Mouse (Mus musculus) frontal cortex, adult (tissue): ENCODE measurements around the gene Arhgap23.
A peak's percentile ranks its signal among the peaks of the same experiment; 100 is the strongest.

Source experiments
- ATAC-seq: cut with Nextera tagmentation; 2 replicates; pipeline ENCODE4 v1.9.2; 2017; ENCODE audit warnings: mild to moderate bottlenecking, moderate library complexity, mixed read lengths; ENCODE audit not compliant: low TSS enrichment

Arhgap23 gene

GRCm38 (mm10) chr11:97532354-97532753 lies 117.0 kb downstream of the Arhgap23 start:
- no peak for ATAC-seq

GRCm38 (mm10) chr11:97532950-97533582 lies 117.7 kb downstream of the Arhgap23 start:
- no peak for ATAC-seq

GRCm38 (mm10) chr11:97533653-97534052 lies 118.3 kb downstream of the Arhgap23 start:
- no peak for ATAC-seq

GRCm38 (mm10) chr11:97534442-97535307 lies 119.3 kb downstream of the Arhgap23 start:
- peak; percentile 14 for ATAC-seq

- ATAC-seq: peak; percentile 25
Measured at GRCm38 (mm10) chr11:97535308-97535630, 119.9 kb downstream of the Arhgap23 start.

GRCm38 (mm10) chr11:97535660-97536059 lies 120.3 kb downstream of the Arhgap23 start:
- no peak for ATAC-seq

GRCm38 (mm10) chr11:97536083-97536747 lies 120.9 kb downstream of the Arhgap23 start:
- no peak for ATAC-seq

DNA sequence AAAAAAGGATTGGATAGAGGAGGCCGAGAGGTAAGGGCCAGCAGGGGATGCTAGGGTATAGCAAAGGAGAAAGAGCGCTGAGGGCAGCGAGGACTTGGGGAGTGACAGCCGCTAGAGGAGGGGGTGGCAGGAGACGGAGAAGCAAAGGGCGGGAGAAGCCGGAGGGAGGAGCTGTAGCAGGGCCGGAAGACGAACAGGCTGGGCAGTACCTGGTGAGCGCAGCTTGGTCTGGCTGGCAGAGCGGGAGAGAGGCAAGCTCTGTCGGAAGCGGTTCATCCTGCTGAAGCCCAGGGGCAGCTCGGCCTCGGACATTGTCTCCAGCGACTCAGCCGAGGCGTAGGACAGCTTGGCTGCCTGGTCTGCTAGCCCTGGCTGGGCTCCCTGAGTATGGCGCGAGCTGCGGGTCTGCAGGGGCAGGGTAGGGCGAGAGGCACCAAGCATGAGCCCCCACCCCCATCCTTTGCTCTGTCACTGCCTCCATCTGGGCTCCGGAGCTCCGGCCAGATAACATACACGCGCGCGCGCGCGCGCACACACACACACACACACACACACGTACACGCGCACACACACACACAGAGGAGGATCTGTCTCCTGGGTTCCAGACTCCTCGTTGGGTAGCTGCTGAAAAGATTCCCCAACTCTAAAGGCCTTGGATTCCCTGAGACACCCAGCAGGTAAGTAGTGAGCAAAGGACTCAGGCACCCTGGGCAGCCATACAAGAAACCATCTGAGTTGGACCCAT lies 121.7 kb downstream of the Arhgap23 start:
- peak; percentile 14; the same call in 1 of the 2 replicates for ATAC-seq

DNA sequence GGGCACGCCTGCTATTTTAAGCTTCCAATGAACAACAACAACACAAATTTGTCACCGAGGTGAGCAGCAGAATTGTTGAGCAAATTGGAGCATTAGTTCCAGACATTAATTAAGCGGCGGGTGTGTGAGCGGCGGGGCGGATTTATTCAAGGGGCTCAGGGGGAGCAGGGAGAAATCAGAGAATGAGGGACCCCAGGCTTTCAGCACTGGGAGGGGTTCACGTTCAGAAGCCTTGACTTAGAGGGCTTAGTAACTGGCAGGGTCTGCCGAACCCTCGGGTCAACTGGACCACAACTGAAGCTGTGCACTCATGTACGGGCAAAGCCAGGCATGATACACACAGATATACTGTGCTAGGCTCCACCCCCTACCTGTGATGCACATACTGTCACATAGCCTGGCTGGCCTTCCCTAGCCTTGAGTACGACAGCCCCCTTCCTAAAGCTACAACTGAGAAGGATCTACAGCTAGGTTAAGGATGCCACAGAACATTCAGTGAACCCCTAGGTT lies 122.3 kb downstream of the Arhgap23 start:
- ATAC-seq: no peak

DNA sequence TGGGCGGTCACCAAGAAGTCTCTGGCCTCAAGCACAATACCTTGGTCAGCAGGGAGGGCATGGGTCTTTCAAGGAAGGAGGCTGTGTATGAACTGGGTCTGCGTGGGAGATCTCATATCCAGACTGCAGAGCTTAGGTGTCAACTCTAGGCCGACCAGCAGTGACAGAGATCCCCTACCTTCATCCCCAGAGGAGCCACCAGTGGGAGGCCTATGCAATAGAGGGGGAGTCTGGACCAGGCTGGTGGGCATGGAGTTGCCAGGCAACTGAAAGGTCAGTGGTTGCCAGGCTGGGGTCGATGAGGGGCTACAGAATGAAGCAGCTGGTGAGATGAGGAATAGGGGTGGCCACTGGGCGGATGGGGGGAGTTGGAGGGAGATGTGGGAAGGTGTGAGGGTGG lies 124.3 kb downstream of the Arhgap23 start:
- no peak for ATAC-seq

- no peak for ATAC-seq
Measured at GRCm38 (mm10) chr11:97540136-97540535, 124.8 kb downstream of the Arhgap23 start.

GRCm38 (mm10) chr11:97540604-97541003 lies 125.3 kb downstream of the Arhgap23 start:
- no peak for ATAC-seq

- ATAC-seq: no peak
Measured at GRCm38 (mm10) chr11:97542171-97543150, 127.1 kb downstream of the Arhgap23 start.

GRCm38 (mm10) chr11:97543181-97543733 lies 127.9 kb downstream of the Arhgap23 start:
- ATAC-seq: peak; percentile 18; the same call in 1 of the 2 replicates

DNA sequence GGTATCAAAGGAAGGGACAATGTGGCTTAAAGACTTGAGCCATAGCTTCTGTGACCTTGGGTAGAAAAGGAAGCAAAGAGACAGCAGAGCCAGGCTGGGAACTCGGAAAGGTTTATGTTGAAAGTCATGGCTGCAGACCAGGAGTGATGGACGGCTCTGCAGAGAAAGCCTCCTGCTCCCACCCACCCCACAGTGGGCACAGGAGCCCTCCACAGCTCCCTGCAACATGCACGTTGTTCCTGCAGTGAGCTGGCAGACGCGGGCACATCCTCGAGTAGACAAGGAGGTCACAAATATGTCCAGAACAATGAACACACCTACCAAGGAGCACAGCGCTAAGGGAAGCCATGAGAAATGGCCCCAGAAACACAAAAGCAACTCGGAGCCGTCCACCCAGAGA lies 128.6 kb downstream of the Arhgap23 start:
- no peak for ATAC-seq

DNA sequence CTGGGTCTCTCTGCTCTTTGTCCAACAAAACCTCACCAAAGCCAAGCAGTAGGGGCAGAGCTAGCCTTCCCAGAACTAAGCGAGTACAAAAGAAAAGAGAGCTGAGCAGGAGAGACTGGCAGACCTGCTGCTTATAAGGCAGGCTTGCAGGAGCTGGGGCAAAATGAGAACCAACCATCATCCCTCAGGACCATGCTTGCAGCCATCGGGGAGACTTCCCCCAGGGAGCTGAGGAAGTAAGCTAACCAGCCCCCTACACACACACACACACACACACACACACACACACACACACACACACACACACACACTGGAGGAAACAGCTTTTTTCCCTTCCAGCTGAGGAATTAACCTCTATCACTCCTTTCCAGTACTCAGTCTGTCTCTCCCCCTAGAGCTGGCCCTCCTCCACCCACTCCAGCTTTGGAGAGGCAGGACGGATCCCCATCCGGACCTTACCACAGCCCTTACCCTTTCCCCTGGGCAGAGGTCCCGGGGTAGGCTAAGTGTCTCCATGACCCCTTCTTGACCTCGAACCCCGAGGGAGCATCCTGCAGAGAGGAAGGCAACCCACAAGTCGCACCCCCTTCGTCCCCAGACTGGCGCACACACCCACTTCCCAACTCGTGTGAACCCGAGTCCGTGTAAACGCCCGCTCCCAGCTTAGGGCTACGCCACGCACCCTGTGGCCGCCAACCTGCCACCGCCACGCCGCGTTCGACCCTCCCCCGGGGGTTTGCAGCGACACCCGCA lies 130.7 kb downstream of the Arhgap23 start:
- no peak for ATAC-seq

DNA sequence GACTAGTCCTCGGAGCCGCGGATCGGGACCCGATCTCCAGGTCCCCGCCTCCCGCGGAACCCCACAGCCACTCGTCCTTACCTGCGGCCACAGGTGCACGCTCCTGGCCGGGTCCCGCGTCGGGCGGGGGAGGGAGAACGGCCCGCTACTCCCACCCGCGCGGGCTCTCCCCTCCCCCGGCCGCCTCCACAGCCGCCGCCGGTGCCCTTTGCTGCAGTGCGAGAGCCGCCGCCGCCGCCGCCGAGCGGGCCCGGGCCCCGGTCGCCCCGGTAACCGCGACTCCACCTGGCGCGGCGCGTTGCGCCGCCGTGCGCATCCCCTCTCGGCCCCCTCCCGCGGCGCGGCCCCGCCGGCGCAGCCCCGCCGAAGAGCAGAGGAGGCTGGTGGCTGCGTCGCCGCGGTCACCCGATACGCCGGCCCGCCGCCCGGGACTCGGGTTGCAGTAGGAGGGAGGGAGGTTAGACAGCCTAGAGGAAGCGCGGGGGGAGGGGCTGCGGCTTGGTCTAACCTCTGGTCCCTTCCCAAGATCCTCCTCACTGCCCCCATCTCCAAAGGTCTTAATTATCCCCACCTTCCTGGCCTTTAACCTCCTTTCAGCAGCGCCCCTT lies 131.6 kb downstream of the Arhgap23 start:
- peak; percentile 17; the same call in 1 of the 2 replicates for ATAC-seq

GRCm38 (mm10) chr11:97547957-97548706 lies 132.8 kb downstream of the Arhgap23 start:
- no peak for ATAC-seq
